Mouse (Mus musculus): ENCODE measurements around the gene Krtcap2.

Gene Krtcap2

DNA sequence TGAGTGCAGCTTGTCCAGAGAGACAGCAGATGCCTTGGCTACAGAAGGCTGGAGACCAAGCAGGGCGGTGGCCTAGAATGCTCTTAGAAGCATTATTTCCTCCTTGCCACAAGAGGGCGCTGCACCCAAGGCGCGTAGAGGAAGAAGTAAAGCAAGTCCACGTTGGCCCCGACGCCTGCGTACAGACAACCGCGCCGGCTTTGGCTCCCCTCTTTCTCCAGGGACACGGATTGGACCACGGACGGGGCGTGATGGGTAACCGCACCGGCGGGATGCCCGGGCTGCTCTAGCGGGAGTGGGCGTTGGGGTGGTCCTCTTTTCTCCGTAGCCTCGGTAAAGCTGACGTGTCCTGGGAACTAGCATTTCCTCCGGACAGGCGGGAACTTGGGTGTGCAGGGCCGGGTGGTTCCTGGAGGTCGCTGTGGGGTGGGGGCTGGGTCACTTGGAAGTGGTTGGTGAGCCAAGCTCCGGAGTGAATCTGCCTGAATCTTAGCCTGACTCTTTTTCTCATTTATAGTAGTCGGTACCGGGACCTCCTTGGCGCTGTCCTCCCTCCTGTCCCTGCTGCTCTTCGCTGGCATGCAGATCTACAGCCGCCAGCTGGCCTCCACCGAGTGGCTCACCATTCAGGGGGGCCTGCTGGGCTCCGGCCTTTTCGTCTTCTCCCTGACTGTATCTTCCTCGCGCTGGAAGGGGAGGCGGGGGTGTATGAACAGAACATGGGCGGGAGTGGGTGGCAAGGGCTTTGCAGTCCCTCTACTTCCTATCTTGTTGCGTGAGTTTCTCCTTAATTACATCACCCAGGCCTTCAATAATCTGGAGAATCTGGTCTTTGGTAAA, 715 bp downstream of the Krtcap2 start, which contains the start of gene Trim46:
Trim46 (minus strand) TSS at position 49 of the 840 bp plus-strand sequence.
- in situ Hi-C loops (cut with MboI, MseI), result loop anchor here (5.0 to 10.0 kb wide), 2 partner anchors 36 to 1322 kb away; partner anchors contain the start of gene Efna1

DNA sequence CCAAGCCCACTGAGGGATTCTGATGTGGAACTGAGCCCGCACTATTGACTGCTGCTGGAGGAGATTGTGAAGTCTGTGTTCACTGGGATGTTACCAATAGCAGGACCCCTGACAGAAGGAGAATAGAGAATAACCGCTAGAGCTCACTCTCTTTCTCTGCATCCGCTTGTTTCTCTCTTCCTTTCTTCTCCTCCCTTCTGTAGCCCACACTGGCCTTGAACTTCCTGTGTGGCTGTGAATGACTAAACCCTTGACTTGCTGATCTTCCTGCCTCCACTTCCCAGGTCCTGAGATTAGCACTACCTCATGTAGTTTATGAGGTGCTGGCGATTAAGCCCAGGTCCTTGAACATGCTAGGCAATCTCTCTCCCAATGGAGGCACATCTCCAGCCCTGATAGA, 1.7 kb downstream of the Krtcap2 start:
- in situ Hi-C loops (cut with MboI, MseI), result loop anchor here (5.0 to 10.0 kb wide), 2 partner anchors 35 to 1323 kb away; partner anchors contain the start of gene Efna1

DNA sequence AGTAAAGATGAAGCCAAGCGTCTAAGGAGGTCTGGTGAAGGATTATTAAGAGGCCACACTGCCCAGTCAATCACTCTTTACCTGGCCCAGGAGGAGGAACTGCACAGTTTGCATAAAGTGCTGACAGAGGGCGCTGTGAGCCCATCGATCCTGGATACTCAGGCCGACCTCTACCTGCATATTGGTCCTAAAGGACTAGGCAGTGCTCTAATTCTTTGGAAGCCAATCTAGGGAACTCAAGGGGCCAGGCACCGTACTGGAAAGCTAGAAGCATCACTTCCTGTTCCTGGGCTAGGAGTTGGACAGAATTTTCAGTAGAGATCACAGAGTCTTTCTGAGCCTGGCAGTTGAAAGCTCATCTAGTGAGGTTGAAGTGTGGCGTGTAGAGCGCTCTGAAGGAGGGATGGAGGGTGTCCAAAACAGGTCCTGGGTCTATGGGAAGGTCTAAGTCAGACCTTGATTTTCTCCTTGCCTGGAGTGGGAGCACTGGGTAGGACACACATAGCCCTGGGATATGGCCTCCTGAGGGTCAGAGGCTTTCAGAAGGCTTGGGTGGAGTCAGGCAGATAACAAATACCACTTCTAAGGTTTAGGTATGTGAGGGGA, 4.8 kb downstream of the Krtcap2 start:
- in situ Hi-C loops (cut with MboI, MseI), result no loop called here

GRCm38 (mm10) chr3:89251365-89251895, 5.7 kb downstream of the Krtcap2 start:
- in situ Hi-C loops (cut with MboI, MseI), result no loop called here

DNA sequence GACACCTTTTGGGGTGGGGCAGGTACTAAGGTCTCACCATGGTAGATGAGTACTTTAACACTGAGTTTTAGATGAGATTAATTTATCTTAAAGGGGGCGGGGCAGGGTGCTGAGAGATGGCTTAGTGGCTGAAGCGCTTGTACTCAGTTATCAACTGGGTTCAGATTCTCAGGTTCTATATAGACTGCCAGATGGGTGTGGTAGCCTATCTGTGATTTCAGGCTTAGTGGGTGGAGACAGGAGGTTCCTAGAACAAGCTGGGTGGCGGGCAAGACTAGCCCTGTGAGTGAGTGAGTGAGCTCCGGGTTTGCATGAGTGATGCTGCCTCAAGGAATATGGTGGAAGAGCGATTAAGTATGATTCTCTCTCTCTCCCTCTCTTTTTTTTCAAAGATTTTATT, 9.2 kb downstream of the Krtcap2 start:
- in situ Hi-C loops (cut with MboI, MseI), result no loop called here

GRCm38 (mm10) chr3:89256177-89256576, 10.4 kb downstream of the Krtcap2 start:
- in situ Hi-C loops (cut with MboI, MseI), result no loop called here

GRCm38 (mm10) chr3:89259076-89259475, 13.3 kb downstream of the Krtcap2 start, which contains the start of gene Dpm3:
TSS of gene Dpm3 (plus strand) at chr3:89259358.
- in situ Hi-C loops (cut with MboI, MseI), result no loop called here

- in situ Hi-C loops (cut with MboI, MseI), result no loop called here
These were observed 14.4 kb downstream of the Krtcap2 start for GRCm38 (mm10) chr3:89260211-89260610.

DNA sequence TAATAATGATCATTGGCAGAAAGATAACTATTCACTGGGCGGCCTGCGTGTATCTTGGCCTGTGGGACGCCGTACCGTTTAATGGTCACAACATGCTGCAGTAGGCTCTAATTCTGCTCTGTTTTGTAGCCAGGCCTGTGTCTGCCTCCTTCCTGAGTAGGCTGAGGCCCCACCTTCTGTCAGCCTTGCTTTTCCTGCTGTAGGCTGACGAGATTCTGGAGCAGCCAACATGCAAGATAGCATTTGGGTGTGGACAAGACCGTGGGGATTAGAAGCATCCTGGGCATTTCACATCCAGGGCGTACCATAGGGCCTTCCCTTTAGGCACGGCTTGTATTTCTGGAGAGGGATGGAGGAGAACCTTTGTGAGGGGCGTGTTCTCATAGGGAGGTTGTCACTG, 16.7 kb downstream of the Krtcap2 start:
- in situ Hi-C loops (cut with MboI, MseI), result no loop called here

DNA sequence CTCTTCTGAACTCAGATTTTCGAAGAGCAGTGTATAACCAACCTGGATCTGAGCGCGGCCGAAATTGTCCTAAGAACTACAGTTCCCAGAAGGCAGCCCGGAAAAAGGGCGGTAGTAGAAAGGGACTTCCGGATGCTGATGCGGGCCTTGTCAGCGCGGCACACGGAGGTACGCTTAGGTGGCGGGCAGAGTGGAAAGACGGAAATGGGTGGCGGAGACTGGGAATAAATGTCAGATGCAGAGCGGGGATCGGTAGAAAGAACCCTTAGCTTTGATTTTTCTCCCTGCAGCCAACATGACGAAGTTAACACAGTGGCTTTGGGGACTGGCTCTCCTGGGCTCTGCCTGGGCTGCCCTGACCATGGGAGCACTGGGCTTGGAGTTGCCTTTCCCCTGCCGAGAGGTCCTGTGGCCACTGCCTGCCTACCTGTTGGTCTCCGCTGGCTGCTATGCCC, 20.7 kb downstream of the Krtcap2 start:
- in situ Hi-C loops (cut with MboI, MseI), result no loop called here

DNA sequence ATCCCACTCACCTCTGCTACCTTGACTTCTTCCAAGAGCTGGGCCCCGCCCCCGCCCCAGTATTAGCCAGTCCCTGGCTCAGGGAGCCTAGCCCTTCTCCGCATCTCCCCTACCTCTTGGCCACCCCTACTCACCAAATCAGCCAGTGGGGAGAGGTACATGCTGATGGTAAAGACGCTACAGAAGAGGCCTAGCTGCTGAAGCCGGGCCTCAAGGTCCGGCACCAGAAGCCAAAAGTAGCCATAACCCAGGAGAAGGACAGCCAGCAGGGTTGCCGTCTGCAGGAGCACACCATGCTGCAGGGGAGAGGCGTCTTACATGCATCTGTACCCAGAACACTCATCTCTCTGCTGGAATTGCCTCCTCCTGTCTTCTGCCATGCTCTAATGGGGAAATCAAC, 23.1 kb downstream of the Krtcap2 start:
- in situ Hi-C loops (cut with MboI, MseI), result no loop called here

DNA sequence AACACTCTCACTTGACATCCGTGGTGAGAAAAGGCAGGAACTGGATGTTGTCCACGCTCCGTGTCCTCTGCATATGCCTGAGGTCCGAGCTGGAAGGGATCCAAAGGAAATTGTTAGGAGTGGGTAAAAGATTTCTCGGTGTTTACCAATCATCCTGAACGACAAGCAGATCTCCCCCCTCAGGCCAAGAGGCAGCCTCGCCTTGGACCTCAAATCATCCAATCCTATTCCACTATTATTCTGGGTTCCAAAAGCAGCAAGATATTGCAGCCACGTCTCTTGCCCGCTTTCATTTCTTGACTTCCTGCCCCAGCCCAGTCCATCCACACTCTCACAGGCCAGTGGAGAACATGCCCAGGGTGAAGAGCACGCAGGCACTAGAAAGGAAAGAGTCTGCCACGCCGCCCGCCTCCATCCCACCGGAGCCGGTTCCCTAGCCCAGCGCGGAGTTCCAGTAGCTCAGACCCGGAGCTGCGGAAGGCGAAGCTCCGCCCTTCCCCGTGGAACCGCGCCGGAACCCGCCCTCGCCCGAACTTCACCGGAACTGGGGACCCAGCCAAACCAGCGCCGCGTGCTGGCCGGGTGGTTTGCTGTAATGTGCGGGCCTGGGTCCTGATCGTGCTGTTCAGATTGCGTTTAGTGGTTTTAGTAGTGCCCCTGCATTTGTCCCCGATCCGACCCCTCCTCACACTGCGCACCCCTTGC, 24.4 kb downstream of the Krtcap2 start, which contains the start of gene Slc50a1:
Slc50a1 (minus strand) TSS at position 520 of the 705 bp plus-strand sequence.
- in situ Hi-C loops (cut with MboI, MseI), result no loop called here

- in situ Hi-C loops (cut with MboI, MseI), result no loop called here
These were observed 25.1 kb downstream of the Krtcap2 start for GRCm38 (mm10) chr3:89270891-89271290.

DNA sequence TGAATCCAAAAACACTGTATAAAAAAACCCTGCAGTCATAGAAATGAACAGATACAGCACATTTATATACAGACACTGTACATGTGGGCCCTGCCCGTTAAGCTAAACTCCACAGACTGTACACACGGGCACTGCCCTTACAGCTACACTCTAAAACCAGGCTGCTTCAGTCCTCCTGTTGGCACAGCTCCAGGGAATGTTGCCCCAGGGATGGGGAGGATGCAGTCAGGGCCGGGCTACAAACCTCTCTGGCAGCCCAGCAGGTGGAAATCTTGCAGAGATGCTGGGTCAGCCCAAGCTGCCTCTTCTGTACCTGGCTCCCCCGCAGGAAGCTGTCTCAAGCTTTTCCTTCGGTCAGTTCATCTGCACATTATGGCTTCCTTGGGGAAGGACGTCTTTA, 26.0 kb downstream of the Krtcap2 start:
- in situ Hi-C loops (cut with MboI, MseI), result no loop called here

DNA sequence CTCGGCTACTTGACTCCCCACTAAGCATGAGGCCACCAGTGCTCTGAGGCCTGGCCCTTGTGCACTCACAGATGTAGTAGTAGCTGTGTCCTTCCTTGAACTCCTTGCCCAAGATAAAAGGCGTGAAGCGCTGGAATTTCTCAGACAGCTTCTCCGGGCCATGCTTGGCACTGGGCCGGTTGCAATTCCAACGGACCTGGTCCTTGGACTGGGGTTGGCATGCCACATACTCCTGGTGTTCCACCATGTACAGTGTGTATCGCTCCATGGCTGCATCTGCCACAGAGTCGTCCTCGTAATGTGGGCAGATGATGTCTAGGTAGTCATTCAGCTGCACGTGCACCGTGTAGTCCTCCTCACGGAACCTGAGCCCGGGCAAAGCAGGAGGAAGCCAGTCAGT, 30.3 kb downstream of the Krtcap2 start:
- in situ Hi-C loops (cut with MboI, MseI), result no loop called here

- in situ Hi-C loops (cut with MboI, MseI), result no loop called here
These were observed 31.7 kb downstream of the Krtcap2 start for GRCm38 (mm10) chr3:89277281-89278021.

DNA sequence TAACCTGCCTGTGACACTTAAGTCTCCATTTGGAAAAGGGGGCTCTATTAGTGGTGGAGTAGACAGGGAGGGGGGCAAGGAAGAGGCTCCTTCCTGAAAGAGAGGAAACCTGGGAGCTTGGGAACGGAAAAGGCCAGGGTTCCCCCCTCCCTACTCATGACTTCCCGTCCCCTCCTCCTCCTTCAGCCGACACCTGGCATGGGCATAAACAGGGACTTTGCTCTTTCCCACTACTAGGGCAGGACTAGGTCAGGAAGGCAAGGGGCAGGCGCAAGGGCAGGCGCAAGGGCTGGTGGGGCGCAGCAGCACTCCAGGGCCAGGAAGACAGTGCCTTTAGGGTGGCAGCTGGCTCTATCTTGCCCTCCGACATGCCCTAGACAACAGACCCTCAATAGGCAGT, 32.3 kb downstream of the Krtcap2 start:
- in situ Hi-C loops (cut with MboI, MseI), result no loop called here

DNA sequence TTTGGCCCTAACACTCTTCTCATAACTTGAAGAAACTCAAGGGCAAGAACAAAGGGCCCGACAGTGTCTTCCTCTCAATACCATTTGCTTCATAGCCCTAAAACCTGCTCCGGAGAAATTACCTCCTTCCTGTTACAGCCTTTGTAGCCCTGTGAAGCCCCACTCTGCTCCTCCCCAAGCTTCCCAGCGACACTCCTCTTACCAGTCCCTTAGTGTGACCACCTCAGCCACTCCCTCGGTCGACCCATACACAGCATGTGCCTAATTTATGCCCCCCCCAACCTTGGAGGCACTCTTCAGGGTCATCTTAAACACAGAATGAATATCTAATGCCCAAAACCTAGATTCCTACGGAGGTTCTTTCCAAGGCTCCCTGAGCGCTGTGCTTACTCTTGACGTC, 32.9 kb downstream of the Krtcap2 start:
- in situ Hi-C loops (cut with MboI, MseI), result no loop called here

DNA sequence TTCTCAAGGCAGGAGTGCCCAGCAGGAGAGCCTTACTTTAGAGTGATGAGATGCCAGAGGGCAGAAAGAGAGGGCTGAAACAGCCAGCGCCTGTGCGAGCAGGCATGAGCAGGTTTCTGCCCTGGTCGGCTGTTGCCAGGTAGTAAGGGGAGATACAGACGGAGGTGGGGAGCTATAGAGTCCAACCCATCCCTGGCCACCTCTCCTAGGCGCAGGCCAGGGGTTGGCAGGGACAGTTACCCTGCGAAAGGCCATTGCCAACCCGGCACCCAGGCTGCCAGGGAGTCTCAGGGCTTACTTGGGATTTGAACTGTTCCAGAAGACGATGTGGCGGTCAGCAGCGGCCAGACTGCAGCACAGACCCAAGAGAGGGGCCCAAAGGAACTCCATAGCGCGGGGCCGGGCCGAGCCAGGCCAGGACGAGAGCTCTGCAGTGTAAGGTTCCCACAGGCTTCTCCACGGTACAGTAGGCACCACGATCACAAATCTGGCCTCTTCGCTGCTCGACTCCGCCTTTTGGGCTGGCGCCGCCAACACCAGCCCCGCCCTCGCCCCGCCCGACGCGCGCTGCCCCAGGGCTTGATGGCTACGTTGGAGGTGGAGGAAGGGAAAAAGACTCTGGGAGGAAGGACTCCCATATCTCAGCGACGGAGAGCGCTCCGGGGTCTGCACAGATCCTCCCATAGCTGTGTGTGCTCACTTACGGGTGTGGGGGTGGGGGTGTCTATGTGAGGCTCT, 33.6 kb downstream of the Krtcap2 start:
- in situ Hi-C loops (cut with MboI, MseI), result no loop called here

- in situ Hi-C loops (cut with MboI, MseI), result loop anchor here (5.0 kb wide), 1 partner anchor 33 kb away; the partner anchor contains the start of genes Krtcap2 and Trim46
These were observed 34.4 kb downstream of the Krtcap2 start for GRCm38 (mm10) chr3:89280050-89280605.

Data from T-helper 2 cell (primary cell).